Mouse (Mus musculus) liver, adult 2 months (tissue): ENCODE data around the gene Dnajc16.

Source experiments
- CTCF ChIP-seq: fragments of 200-500 bp; IDR thresholded peaks from 2 replicates; pipeline ENCODE4 v1.5.1; 2011; ENCODE audit warnings: low read depth, low read length, control low read depth
- POLR2A ChIP-seq: fragments of 200-500 bp; IDR thresholded peaks from 2 replicates; pipeline ENCODE4 v1.6.1; 2011; ENCODE audit warnings: low read length, control low read depth; ENCODE audit not compliant: insufficient read depth; ENCODE audit errors: extremely low read depth

DNA sequence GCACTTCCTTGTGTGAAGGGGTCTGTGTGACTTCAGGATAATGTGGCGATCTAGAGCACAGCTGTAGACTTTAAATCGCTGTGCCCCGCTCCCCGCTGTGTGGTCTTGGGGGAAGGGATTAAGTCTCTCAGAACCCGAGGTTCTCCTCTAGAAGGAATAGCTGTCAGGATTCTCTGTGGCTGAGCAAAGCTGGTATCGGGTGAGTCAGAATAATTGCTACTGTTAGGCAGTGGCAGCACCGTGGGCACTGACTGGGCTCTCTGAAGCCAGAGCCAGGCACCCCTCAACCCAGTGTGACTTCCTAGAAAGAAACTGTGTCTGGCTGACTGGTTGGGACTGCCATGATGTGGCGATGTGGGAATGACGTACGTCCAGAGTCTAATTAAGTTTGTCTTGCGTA is 39.6 kb upstream of the Dnajc16 start:
- TF ChIP-seq CTCF = no peak
- TF ChIP-seq POLR2A = no peak
